Mouse (Mus musculus) myocyte (in vitro differentiated cells): ENCODE results near the gene Atg16l1. TPM values are rescaled to one million over a fixed set of nuclear protein-coding genes. Genes with fewer than 3 reads are reported as not detected.

ENCODE experiments used
- H3K27me3 ChIP-seq: one replicate; pipeline ENCODE4 v1.6.1; 2011; ENCODE audit not compliant: control insufficient read depth, insufficient read depth, insufficient read length
- H3K36me3 ChIP-seq: one replicate; pipeline ENCODE4 v1.6.1; 2011; ENCODE audit not compliant: control insufficient read depth, insufficient read depth
- H3K4me2 ChIP-seq: one replicate; pipeline ENCODE4 v1.6.1; 2011; ENCODE audit warnings: low read depth, control low read depth
- H3K4me3 ChIP-seq: one replicate; pipeline ENCODE4 v1.5.1; 2011; ENCODE audit warnings: mild to moderate bottlenecking, control low read depth, moderate library complexity
- H3K79me2 ChIP-seq: one replicate; pipeline ENCODE4 v1.6.1; 2011; ENCODE audit not compliant: control insufficient read depth, insufficient read depth
- H3ac ChIP-seq: one replicate; pipeline ENCODE4 v1.6.1; 2011; ENCODE audit not compliant: control insufficient read depth, insufficient read length
- CEBPB ChIP-seq: IDR thresholded peaks from 2 replicates; pipeline ENCODE4 v1.6.1; 2011; ENCODE audit warnings: mild to moderate bottlenecking, moderate library complexity; ENCODE audit not compliant: poor library complexity, insufficient read depth, severe bottlenecking
- E2F4 ChIP-seq: IDR thresholded peaks from one replicate; pipeline ENCODE4 v1.6.1; 2011; ENCODE audit warnings: mild to moderate bottlenecking, control low read depth, moderate library complexity; ENCODE audit not compliant: insufficient read depth
- MAX ChIP-seq: IDR thresholded peaks from one replicate; pipeline ENCODE4 v1.6.1; 2011; ENCODE audit warnings: low read depth, mild to moderate bottlenecking, control low read depth
- MYOD1 ChIP-seq, 3 experiments: IDR thresholded peaks; one replicate each; pipeline ENCODE4 v1.6.1; 2011; ENCODE audit warnings: control low read depth in 2 of 3, low read depth in 2 of 3, mild to moderate bottlenecking in 2 of 3, moderate library complexity in 1 of 3; ENCODE audit not compliant: insufficient read length in 2 of 3, control insufficient read depth in 1 of 3
- MYOG ChIP-seq, 3 experiments: IDR thresholded peaks; one replicate each; pipeline ENCODE4 v1.6.1; 2011; ENCODE audit warnings: control low read depth in 2 of 3, low read depth in 2 of 3, mild to moderate bottlenecking in 2 of 3; ENCODE audit not compliant: insufficient read length in 2 of 3, control insufficient read depth in 1 of 3, insufficient read depth in 1 of 3
- POLR2A ChIP-seq: IDR thresholded peaks from one replicate; pipeline ENCODE4 v1.6.1; 2011; ENCODE audit warnings: low read depth, mild to moderate bottlenecking, control low read depth, moderate library complexity; ENCODE audit not compliant: insufficient read length
- POLR2AphosphoS2 ChIP-seq: IDR thresholded peaks from one replicate; pipeline ENCODE4 v1.6.1; 2011; ENCODE audit warnings: low read depth, control low read depth; ENCODE audit not compliant: insufficient read length
- REST ChIP-seq: IDR thresholded peaks from one replicate; pipeline ENCODE4 v1.6.1; 2011; ENCODE audit warnings: mild to moderate bottlenecking, control low read depth, moderate library complexity; ENCODE audit not compliant: insufficient read depth, insufficient read length
- SRF ChIP-seq: IDR thresholded peaks from one replicate; pipeline ENCODE4 v1.6.1; 2011; ENCODE audit warnings: low read depth; ENCODE audit not compliant: control insufficient read depth, insufficient read length
- TCF12 ChIP-seq: IDR thresholded peaks from one replicate; pipeline ENCODE4 v1.6.1; 2011; ENCODE audit warnings: mild to moderate bottlenecking, control low read depth; ENCODE audit not compliant: poor library complexity, insufficient read depth, severe bottlenecking
- TCF3 ChIP-seq: IDR thresholded peaks from one replicate; pipeline ENCODE4 v1.6.1; 2011; ENCODE audit warnings: low read depth, control low read depth; ENCODE audit not compliant: insufficient read length
- USF1 ChIP-seq: IDR thresholded peaks from one replicate; pipeline ENCODE4 v1.6.1; 2011; ENCODE audit warnings: low read depth, mild to moderate bottlenecking, control low read depth, moderate library complexity
- polyA plus RNA-seq: library from polyadenylated mRNA; unstranded; fragments of >200 nt; fragmentation: generic; extraction: Trizol; gene quantifications from one replicate; pipeline ENCODE4 v1.2.1, GENCODE M21; 2012; ENCODE audit warnings: missing spikeins

Gene Atg16l1
- polyA plus RNA-seq, 1 experiment: 21.8 TPM

- peaks cover 65% of the 10 kb centered on the region for H3K36me3 ChIP-seq
- TF ChIP-seq USF1: no peak
- TF ChIP-seq MYOD1 (IDR thresholded peaks at IDR 0.05; ENCODE audit: control insufficient read depth in 1 of 3, insufficient read length in 2 of 3, low read depth in 2 of 3): no peak
- TF ChIP-seq CEBPB: no peak
- no peak for TF ChIP-seq MAX
- TF ChIP-seq SRF: no peak
- no peak for TF ChIP-seq REST
- TF ChIP-seq TCF12: no peak
- no peak for TF ChIP-seq E2F4
- TF ChIP-seq POLR2AphosphoS2: no peak
- H3K79me2 ChIP-seq: no peaks in the 10 kb centered on the region
- no peak overlapping the region for H3ac ChIP-seq
- H3K27me3 ChIP-seq: no peaks in the 10 kb centered on the region
- no peak overlapping the region for H3K4me2 ChIP-seq
- H3K4me3 ChIP-seq: no peak overlapping the region
These were observed 19.2 kb downstream of the Atg16l1 start for GRCm38 (mm10) chr1:87774845-87775244.

- Histone ChIP-seq H3K27me3 (no peaks in the 10 kb centered on the region), H3ac (no peak overlapping the region), H3K4me2 (no peak overlapping the region), H3K36me3 (peaks cover 67% of the 10 kb centered on the region), H3K4me3 (no peak overlapping the region), H3K79me2 (no peaks in the 10 kb centered on the region)
- TF ChIP-seq POLR2A (no peak), MAX (no peak), CEBPB (no peak), REST (no peak), E2F4 (no peak), POLR2AphosphoS2 (no peak), TCF12 (no peak), MYOD1 (IDR thresholded peaks at IDR 0.05; ENCODE audit: control insufficient read depth in 1 of 3, insufficient read length in 2 of 3, low read depth in 2 of 3) (no peak), TCF3 (no peak), USF1 (no peak), MYOG (IDR thresholded peaks at IDR 0.05; ENCODE audit: control insufficient read depth in 1 of 3, insufficient read depth in 1 of 3, insufficient read length in 2 of 3, low read depth in 2 of 3) (no peak), SRF (no peak)
These were observed 23.6 kb downstream of the Atg16l1 start for GRCm38 (mm10) chr1:87779204-87779785.

- no peaks in the 10 kb centered on the region for H3K27me3 ChIP-seq
- H3K4me3 ChIP-seq: no peak overlapping the region
- TF ChIP-seq MYOD1 (IDR thresholded peaks at IDR 0.05; ENCODE audit: control insufficient read depth in 1 of 3, insufficient read length in 2 of 3, low read depth in 2 of 3): no peak
- no peak for TF ChIP-seq POLR2AphosphoS2
- no peak for TF ChIP-seq TCF3
- TF ChIP-seq REST: no peak
- no peak for TF ChIP-seq SRF
- no peak for TF ChIP-seq MAX
- no peak for TF ChIP-seq POLR2A
- no peak for TF ChIP-seq TCF12
- TF ChIP-seq MYOG (IDR thresholded peaks at IDR 0.05; ENCODE audit: control insufficient read depth in 1 of 3, insufficient read depth in 1 of 3, insufficient read length in 2 of 3, low read depth in 2 of 3): no peak
- no peak for TF ChIP-seq E2F4
- no peak for TF ChIP-seq USF1
- TF ChIP-seq CEBPB: no peak
- H3K36me3 ChIP-seq: peaks cover 77% of the 10 kb centered on the region
- H3ac ChIP-seq: no peak overlapping the region
- no peaks in the 10 kb centered on the region for H3K79me2 ChIP-seq
- H3K4me2 ChIP-seq: no peak overlapping the region
These were observed 30.0 kb downstream of the Atg16l1 start for GRCm38 (mm10) chr1:87785703-87786102.

- Histone ChIP-seq H3K79me2 (no peaks in the 10 kb centered on the region), H3K4me3 (no peak overlapping the region), H3ac (no peak overlapping the region), H3K27me3 (no peaks in the 10 kb centered on the region), H3K4me2 (no peak overlapping the region), H3K36me3 (peaks cover 75% of the 10 kb centered on the region)
- TF ChIP-seq CEBPB (no peak), POLR2A (no peak), E2F4 (no peak), MYOD1 (IDR thresholded peaks at IDR 0.05; ENCODE audit: control insufficient read depth in 1 of 3, insufficient read length in 2 of 3, low read depth in 2 of 3) (no peak), POLR2AphosphoS2 (no peak), MYOG (IDR thresholded peaks at IDR 0.05; ENCODE audit: control insufficient read depth in 1 of 3, insufficient read depth in 1 of 3, insufficient read length in 2 of 3, low read depth in 2 of 3) (no peak), USF1 (no peak), MAX (no peak), TCF12 (no peak), SRF (no peak), TCF3 (no peak), REST (no peak)
These were observed 30.6 kb downstream of the Atg16l1 start for GRCm38 (mm10) chr1:87786251-87786650.
